Mouse (Mus musculus) c-Kit-positive CD71-negative TER-119-negative erythroid progenitor cells, embryonic 14.5 days (primary cell): ENCODE results near the gene Jup.
"Not testable (repeated sequence)": the region's sequence is repeated elsewhere in the genome, so short reads cannot be mapped to it uniquely, and the experiment has no call there.

Experiments used
- DNase-seq: peaks from one replicate; pipeline ENCODE4 v3.0.0-alpha.2; 2013; ENCODE audit warnings: low read depth

The Jup gene

GRCm38 (mm10) chr11:100355972-100356818 is 41.4 kb downstream of the Jup start, which contains the start of gene Hap1:
Hap1 (minus strand) TSS chr11:100356128.
- DNase-seq, result no peak

- no peak for DNase-seq
These were observed 42.2 kb downstream of the Jup start for GRCm38 (mm10) chr11:100355151-100355951.

GRCm38 (mm10) chr11:100352076-100352857 is 45.3 kb downstream of the Jup start:
- no peak for DNase-seq

GRCm38 (mm10) chr11:100344269-100344668 is 53.3 kb downstream of the Jup start:
- no peak for DNase-seq

- no peak for DNase-seq
These were observed 61.8 kb downstream of the Jup start for GRCm38 (mm10) chr11:100335731-100336130.

- no peak for DNase-seq
These were observed 63.6 kb downstream of the Jup start, which contains the start of gene Gast for GRCm38 (mm10) chr11:100333944-100334457. Gast (plus strand) TSS chr11:100334407.

- no peak for DNase-seq
These were observed 64.6 kb downstream of the Jup start for GRCm38 (mm10) chr11:100332766-100333515.

GRCm38 (mm10) chr11:100330816-100331375 is 66.7 kb downstream of the Jup start:
- not testable (repeated sequence) for DNase-seq

- no peak for DNase-seq
These were observed 67.3 kb downstream of the Jup start for GRCm38 (mm10) chr11:100330235-100330634.

GRCm38 (mm10) chr11:100327761-100328160 is 69.8 kb downstream of the Jup start:
- no peak for DNase-seq

- no peak for DNase-seq
These were observed 70.2 kb downstream of the Jup start for GRCm38 (mm10) chr11:100327316-100327715.

GRCm38 (mm10) chr11:100325062-100325629 is 72.4 kb downstream of the Jup start:
- no peak for DNase-seq

GRCm38 (mm10) chr11:100323578-100323977 is 74.0 kb downstream of the Jup start:
- peak; percentile 93 for DNase-seq

- no peak for DNase-seq
These were observed 74.8 kb downstream of the Jup start for GRCm38 (mm10) chr11:100322591-100323258.

GRCm38 (mm10) chr11:100321479-100322305 is 75.9 kb downstream of the Jup start:
- not testable (repeated sequence) for DNase-seq

- not testable (repeated sequence) for DNase-seq
These were observed 76.7 kb downstream of the Jup start for GRCm38 (mm10) chr11:100320701-100321410.

GRCm38 (mm10) chr11:100320172-100320630 is 77.4 kb downstream of the Jup start:
- peak; percentile 95 for DNase-seq
